Mouse (Mus musculus) bone marrow macrophage, adult 2 months (primary cell): ENCODE measurements around the gene Psen2.

ENCODE experiments used
- CTCF ChIP-seq: IDR thresholded peaks from 2 replicates; pipeline ENCODE4 v1.5.1; 2012; ENCODE audit warnings: low read depth, mild to moderate bottlenecking, low read length, moderate library complexity
- POLR2A ChIP-seq: IDR thresholded peaks from 2 replicates; pipeline ENCODE4 v1.6.1; 2012; ENCODE audit warnings: mild to moderate bottlenecking, low read depth, low read length, borderline replicate concordance

DNA sequence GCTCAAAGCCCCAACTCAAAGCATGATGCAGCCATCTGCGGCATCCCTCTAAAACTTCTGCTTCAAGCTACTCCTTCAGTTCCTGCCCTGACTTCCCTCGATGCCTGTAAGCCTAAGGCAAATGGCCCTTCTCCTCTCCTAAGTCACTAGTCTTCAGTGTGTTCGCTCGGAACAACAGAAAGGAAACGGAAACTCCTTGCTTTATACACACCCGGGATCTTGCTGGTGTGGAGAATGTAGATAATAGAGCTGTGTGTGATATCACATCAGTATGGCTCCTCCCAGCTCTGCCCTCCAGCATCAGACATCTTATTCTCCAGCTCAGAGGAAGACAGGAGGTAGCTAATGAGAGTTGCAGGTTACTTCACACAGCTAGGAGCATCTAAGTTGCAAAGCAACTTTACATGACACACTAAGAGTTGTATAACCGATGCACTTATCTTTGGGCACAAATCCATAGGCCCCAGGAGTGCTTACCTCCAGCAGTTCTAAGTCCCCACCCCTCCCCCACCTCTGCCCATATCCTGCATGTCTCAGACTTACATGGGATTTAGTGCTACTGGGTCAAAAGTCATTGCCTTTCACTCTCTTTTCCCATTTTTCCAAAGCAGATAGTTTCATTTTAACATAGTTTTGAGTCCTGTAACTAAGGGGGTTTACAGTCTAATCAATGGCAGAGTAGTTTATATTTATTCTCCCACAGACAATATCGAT, 1.2 kb downstream of the Psen2 start:
- TF ChIP-seq POLR2A = no peak
- TF ChIP-seq CTCF = no peak
